Mouse (Mus musculus): Measurements from ENCODE around the gene Dgkb. TPM values are rescaled to one million over a fixed set of nuclear protein-coding genes. Genes with fewer than 3 reads are reported as not detected.

Gene Dgkb
- polyA plus RNA-seq, 1 experiment = 1.1 TPM

DNA sequence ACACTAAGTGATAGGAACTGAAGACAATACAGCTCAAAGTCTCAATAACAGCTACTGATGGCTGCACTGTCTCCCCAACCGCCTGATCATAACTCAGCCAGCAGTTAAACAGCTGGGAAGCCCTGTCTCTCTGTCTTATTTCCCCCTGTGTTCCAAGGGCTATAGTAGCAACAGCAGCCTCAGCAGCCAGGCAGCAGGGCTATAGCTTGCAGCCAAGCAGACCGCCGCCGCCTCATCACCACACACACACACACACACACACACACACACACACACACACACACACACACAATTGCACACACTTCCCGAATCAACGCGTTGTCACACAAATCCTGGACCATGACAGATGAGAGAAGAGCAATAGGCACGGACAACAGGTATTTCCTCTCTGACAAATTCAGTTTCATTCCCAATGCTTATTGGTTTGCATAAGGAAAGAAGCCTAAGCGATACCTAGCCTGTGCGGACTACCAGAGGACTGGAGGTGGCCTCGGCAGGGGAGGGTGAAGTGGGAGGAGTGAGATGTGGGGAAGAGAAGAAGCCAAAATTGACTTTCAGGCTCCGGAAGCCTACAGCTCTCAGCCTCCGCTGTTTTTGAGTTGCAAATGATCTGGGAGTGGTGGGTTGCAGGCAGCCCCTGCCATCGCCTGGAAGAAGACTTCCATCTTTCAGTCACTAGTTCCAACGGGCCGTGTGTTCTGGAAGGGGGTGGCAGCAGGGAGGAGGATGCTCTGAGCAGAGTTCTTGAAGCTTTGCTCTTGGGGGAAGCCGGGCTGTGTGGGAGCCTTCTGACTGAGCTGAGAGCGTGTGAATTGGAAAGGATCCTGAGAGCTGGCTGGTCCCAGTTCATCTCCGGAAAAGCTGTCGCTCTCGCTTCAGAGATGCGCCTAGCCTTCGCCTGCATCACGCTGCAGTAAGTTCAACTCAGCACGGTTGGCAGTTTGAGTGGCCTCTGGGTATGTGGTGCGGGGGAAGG, 62.8 kb downstream of the Dgkb start:
- H3K36me3 ChIP-seq (ENCODE audit: control insufficient read depth, insufficient read depth, low read length) = no peaks in the 10 kb centered on the region
- WGBS = 5% methylated on average over 26 of the region's 26 CpGs
- H3K27ac ChIP-seq (ENCODE audit: insufficient read depth, low read depth, low read length) = peak overlapping the region; percentile 8; the same call in 1 of the 2 replicates
- no peaks in the 10 kb centered on the region for H3K27me3 ChIP-seq (ENCODE audit: control insufficient read depth, insufficient read depth, low read length)
- H3K4me1 ChIP-seq (ENCODE audit: control insufficient read depth, insufficient read depth, insufficient read length, low read length) = no peaks in the 10 kb centered on the region
- H3K4me3 ChIP-seq (ENCODE audit: low read depth, low read length) = peak overlapping the region; percentile 37
- TF ChIP-seq POLR2A (IDR thresholded peaks at IDR 0.05; ENCODE audit: low read depth, low read length) (no peak), CTCF (IDR thresholded peaks at IDR 0.05; ENCODE audit: extremely low read depth, insufficient read length, insufficient replicate concordance, low read depth, low read length) (no peak)

DNA sequence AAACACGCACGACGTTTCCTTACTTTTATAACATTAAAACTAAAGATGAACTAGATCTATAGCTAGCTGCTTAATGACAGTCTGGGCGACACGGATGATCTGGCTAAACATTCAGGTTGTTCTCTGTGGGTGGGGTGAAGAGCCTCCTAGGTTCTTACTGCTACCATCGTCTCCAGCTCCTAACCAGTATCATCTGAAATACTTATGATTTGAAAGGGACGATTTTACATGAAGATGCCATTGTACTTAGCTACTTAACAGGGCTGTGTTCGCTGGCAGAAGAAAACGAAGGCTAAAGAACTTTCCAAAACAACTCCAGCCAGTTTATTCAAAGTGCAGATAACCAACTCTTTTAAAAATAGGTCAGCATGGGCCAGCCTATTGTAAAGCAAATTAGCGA, 63.9 kb downstream of the Dgkb start:
- Histone ChIP-seq H3K4me1 (ENCODE audit: control insufficient read depth, insufficient read depth, insufficient read length, low read length) (no peaks in the 10 kb centered on the region), H3K36me3 (ENCODE audit: control insufficient read depth, insufficient read depth, low read length) (no peaks in the 10 kb centered on the region), H3K27me3 (ENCODE audit: control insufficient read depth, insufficient read depth, low read length) (no peaks in the 10 kb centered on the region), H3K4me3 (ENCODE audit: low read depth, low read length) (no peak overlapping the region), H3K27ac (ENCODE audit: insufficient read depth, low read depth, low read length) (no peak overlapping the region)
- no peak for TF ChIP-seq POLR2A (IDR thresholded peaks at IDR 0.05; ENCODE audit: low read depth, low read length)
- TF ChIP-seq CTCF (IDR thresholded peaks at IDR 0.05; ENCODE audit: extremely low read depth, insufficient read length, insufficient replicate concordance, low read depth, low read length) = no peak
- 10% methylated on average over 10 of the region's 10 CpGs for WGBS

DNA sequence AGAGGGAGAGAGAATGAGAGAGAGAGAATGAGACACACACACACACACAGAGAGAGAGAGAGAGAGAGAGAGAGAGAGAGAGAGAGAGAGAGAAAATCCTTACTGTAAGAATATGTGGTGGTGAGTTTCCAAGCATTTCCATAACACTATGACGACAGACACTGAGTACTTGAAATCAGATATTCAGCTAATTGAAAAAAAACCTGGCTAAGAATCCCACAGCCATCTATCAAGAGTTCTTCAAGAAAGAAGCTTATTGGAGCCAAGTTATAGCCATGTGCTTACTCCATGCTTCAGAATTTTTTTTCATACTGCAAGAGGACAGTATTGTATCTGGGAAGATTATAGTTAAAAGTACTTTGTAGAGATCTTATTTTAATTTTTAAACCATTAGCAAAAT, 65.3 kb downstream of the Dgkb start:
- no peak for TF ChIP-seq CTCF (IDR thresholded peaks at IDR 0.05; ENCODE audit: extremely low read depth, insufficient read length, insufficient replicate concordance, low read depth, low read length)
- TF ChIP-seq POLR2A (IDR thresholded peaks at IDR 0.05; ENCODE audit: low read depth, low read length) = no peak
- Histone ChIP-seq H3K27ac (ENCODE audit: insufficient read depth, low read depth, low read length) (no peak overlapping the region), H3K27me3 (ENCODE audit: control insufficient read depth, insufficient read depth, low read length) (no peaks in the 10 kb centered on the region), H3K4me1 (ENCODE audit: control insufficient read depth, insufficient read depth, insufficient read length, low read length) (no peaks in the 10 kb centered on the region), H3K36me3 (ENCODE audit: control insufficient read depth, insufficient read depth, low read length) (no peaks in the 10 kb centered on the region), H3K4me3 (ENCODE audit: low read depth, low read length) (no peak overlapping the region)
- 67% methylated on average over 1 of the region's 1 CpGs for WGBS

DNA sequence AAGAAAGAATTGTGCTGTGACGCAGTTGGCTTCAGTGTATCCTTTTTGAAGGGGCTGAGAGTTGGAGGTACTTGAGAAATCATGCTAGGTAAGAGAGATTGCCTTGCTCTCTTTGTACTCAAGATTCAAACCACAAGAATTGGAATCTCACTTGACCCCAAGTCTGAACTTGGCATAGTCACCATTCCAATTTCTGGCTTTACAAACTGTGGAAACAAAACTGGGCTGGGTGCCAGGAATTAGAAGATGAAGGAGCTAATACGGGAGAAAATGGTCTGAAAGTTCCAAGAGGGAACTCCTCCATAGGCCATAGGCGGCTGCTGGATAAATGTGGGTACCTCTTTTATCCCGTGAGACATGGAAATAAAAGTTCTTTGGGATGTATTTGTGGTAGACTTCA, 66.3 kb downstream of the Dgkb start:
- Histone ChIP-seq H3K27ac (ENCODE audit: insufficient read depth, low read depth, low read length) (no peak overlapping the region), H3K36me3 (ENCODE audit: control insufficient read depth, insufficient read depth, low read length) (no peaks in the 10 kb centered on the region), H3K4me3 (ENCODE audit: low read depth, low read length) (no peak overlapping the region), H3K27me3 (ENCODE audit: control insufficient read depth, insufficient read depth, low read length) (no peaks in the 10 kb centered on the region), H3K4me1 (ENCODE audit: control insufficient read depth, insufficient read depth, insufficient read length, low read length) (no peaks in the 10 kb centered on the region)
- WGBS = 68% methylated on average over 4 of the region's 4 CpGs
- TF ChIP-seq POLR2A (IDR thresholded peaks at IDR 0.05; ENCODE audit: low read depth, low read length) = no peak
- no peak for TF ChIP-seq CTCF (IDR thresholded peaks at IDR 0.05; ENCODE audit: extremely low read depth, insufficient read length, insufficient replicate concordance, low read depth, low read length)

DNA sequence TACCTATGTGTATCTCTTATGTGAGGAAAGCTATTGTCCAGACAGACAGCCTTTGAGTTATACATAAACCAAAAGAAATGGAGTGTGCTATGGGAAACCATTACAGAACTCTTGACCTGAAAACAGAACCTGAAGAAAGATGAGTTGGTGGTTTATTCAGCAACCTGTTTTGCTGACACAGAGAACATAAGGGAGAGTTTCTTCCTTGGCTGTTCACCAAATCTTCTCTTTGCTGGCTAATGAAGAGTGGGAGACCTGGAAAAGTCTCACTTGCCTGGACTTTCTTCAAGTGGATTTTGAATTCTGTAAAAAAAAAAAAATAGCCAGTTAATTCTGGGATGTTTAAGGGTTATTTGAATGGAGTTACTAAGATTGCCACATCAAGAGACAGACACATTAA, 71.1 kb downstream of the Dgkb start:
- no peak for TF ChIP-seq POLR2A (IDR thresholded peaks at IDR 0.05; ENCODE audit: low read depth, low read length)
- no peak for TF ChIP-seq CTCF (IDR thresholded peaks at IDR 0.05; ENCODE audit: extremely low read depth, insufficient read length, insufficient replicate concordance, low read depth, low read length)
- H3K4me1 ChIP-seq (ENCODE audit: control insufficient read depth, insufficient read depth, insufficient read length, low read length) = no peaks in the 10 kb centered on the region

DNA sequence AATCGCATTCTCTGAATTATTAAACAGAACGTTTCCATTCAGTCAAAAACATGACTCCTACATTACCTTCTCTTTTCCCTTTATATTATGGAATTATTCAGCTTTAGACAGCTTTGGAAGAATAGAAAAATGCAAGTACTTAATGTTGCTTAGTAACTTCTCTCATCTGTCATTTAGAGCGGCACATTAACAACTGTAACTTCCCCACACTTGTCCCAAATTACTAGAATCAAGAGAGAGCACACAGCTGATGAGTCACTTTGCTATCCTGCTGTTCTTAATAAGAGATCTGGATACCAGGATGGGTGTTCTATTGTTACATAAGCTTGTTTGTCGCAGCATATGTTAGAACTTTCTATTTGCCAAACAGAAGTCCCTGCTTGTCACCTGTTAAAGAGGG, 71.9 kb downstream of the Dgkb start:
- H3K4me3 ChIP-seq (ENCODE audit: low read depth, low read length) = no peak overlapping the region
- no peak overlapping the region for H3K27ac ChIP-seq (ENCODE audit: insufficient read depth, low read depth, low read length)
- TF ChIP-seq CTCF (IDR thresholded peaks at IDR 0.05; ENCODE audit: extremely low read depth, insufficient read length, insufficient replicate concordance, low read depth, low read length) (no peak), POLR2A (IDR thresholded peaks at IDR 0.05; ENCODE audit: low read depth, low read length) (no peak)
- no peaks in the 10 kb centered on the region for H3K27me3 ChIP-seq (ENCODE audit: control insufficient read depth, insufficient read depth, low read length)
- no peaks in the 10 kb centered on the region for H3K36me3 ChIP-seq (ENCODE audit: control insufficient read depth, insufficient read depth, low read length)
- 77% methylated on average over 4 of the region's 4 CpGs for WGBS
- no peaks in the 10 kb centered on the region for H3K4me1 ChIP-seq (ENCODE audit: control insufficient read depth, insufficient read depth, insufficient read length, low read length)

More for the DNA sequence above, 71.1 kb downstream of the Dgkb start:
- Histone ChIP-seq H3K4me3 (ENCODE audit: low read depth, low read length) (no peak overlapping the region), H3K27me3 (ENCODE audit: control insufficient read depth, insufficient read depth, low read length) (no peaks in the 10 kb centered on the region), H3K27ac (ENCODE audit: insufficient read depth, low read depth, low read length) (no peak overlapping the region), H3K36me3 (ENCODE audit: control insufficient read depth, insufficient read depth, low read length) (no peaks in the 10 kb centered on the region)

DNA sequence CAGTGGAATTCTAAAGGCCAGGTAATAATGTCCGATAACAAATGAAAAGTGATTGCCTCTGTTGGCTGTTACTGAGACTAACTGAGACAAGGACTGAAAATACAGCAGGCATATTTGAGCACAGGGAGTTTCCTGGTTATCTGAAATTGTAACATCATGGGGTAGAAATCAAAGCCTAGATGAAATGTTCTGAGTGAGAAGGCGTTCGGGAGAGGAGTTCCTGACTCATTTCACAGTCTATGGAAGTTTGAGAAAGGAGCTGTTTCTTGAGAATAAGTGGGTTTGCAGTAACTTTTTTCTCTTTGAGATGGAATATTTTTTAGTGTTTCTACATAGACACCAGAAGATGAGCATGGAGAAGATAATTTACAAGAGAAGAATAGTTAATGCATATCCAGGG, 73.8 kb downstream of the Dgkb start:
- Histone ChIP-seq H3K27ac (ENCODE audit: insufficient read depth, low read depth, low read length) (no peak overlapping the region), H3K4me1 (ENCODE audit: control insufficient read depth, insufficient read depth, insufficient read length, low read length) (no peaks in the 10 kb centered on the region), H3K4me3 (ENCODE audit: low read depth, low read length) (no peak overlapping the region), H3K36me3 (ENCODE audit: control insufficient read depth, insufficient read depth, low read length) (no peaks in the 10 kb centered on the region), H3K27me3 (ENCODE audit: control insufficient read depth, insufficient read depth, low read length) (no peaks in the 10 kb centered on the region)
- 84% methylated on average over 3 of the region's 3 CpGs for WGBS
- no peak for TF ChIP-seq CTCF (IDR thresholded peaks at IDR 0.05; ENCODE audit: extremely low read depth, insufficient read length, insufficient replicate concordance, low read depth, low read length)
- no peak for TF ChIP-seq POLR2A (IDR thresholded peaks at IDR 0.05; ENCODE audit: low read depth, low read length)

Measured in small intestine, adult 2 months (tissue).